Comparison of ENCODE assay signal across 8 mouse cellular contexts in the genomic region with DNA sequence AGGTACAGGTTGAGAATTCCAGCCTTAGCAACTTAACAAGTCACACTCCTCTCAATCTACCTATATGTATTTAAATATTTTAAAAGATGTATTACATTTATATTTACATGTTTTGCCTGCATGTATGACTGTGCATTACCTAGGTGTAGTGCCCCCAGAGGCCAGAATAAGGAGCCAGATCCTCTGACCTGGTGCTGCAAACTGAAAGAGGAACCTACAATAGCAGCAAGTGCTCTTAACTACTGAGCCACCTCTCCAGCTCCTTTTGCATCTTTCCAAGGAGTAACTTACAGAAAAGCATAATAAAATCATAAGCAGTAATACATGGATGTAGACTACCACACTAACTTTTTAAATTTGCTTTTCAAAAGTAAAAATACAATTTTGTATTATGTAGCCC. TPM values are rescaled to one million over a fixed set of nuclear protein-coding genes. Genes with fewer than 3 reads are reported as not detected.
DNase-seq lines count a peak whose midpoint lies in the region; ATAC-seq and TF ChIP-seq lines count a peak whose summit lies in the region.

No protein-coding gene starts in this region.

- DNase-seq in embryo, embryonic 11 days, result peak; percentile 7
- DNase-seq in embryo, embryonic 9.5 days (ENCODE audit: extremely low spot score), result no peak
- DNase-seq in G1E (ENCODE audit: low spot score), result peak; percentile 17
- peak; percentile 65 to 69 for DNase-seq in spleen, postnatal 36 days (ENCODE audit: low spot score in 2 of 2)
- no peak for DNase-seq in left cerebral cortex, adult 9 months (ENCODE audit: low spot score in 2 of 2)

- peak overlapping the region; percentile 99; the same call in 1 of the 2 replicates for H3K4me3 ChIP-seq in G1E (ENCODE audit: low read depth, low read length)
- H3K4me3 ChIP-seq in lung, embryonic 15.5 days, result peak overlapping the region; percentile 83; the same call in 1 of the 2 replicates

- peaks cover 22% of the 10 kb centered on the region for H3K36me3 ChIP-seq in G1E (replicated peaks)
- H3K36me3 ChIP-seq in lung, embryonic 15.5 days, result no peaks in the 10 kb centered on the region

- ATAC-seq in G1E (ENCODE audit: extremely low read depth, insufficient number of reproducible peaks, low FRiP score, poor library complexity, severe bottlenecking), result no peak
- ATAC-seq in hematopoietic stem cell, adult 5-6 weeks (replicated peaks in 1 of 2; ENCODE audit: insufficient read depth in 1 of 2, low FRiP score in 2 of 2, low TSS enrichment in 1 of 2, low read depth in 1 of 2, poor library complexity in 2 of 2, severe bottlenecking in 2 of 2), result peak; percentile 73 to 87
- ATAC-seq in lung, embryonic 15.5 days (ENCODE audit: borderline replicate concordance, extremely low read depth, low FRiP score, low TSS enrichment), result no peak
- no peak for ATAC-seq in activated CD4-positive, CD25-positive, alpha-beta regulatory T cell, adult 4 months

- no peaks in the 10 kb centered on the region for H3K9me3 ChIP-seq in G1E (replicated peaks)
- no peaks in the 10 kb centered on the region for H3K9me3 ChIP-seq in lung, embryonic 15.5 days

- H3K4me2 ChIP-seq in lung, embryonic 15.5 days, result peak overlapping the region; percentile 90

- no peak for TF ChIP-seq CTCF in G1E (IDR thresholded peaks at IDR 0.05; ENCODE audit: low read depth, low read length)

- no peak overlapping the region for H3K27ac ChIP-seq in lung, embryonic 15.5 days

- H3K9ac ChIP-seq in lung, embryonic 15.5 days, result no peak overlapping the region

- H3K27me3 ChIP-seq in G1E (ENCODE audit: insufficient read depth, low read length), result peaks cover 4% of the 10 kb centered on the region; the same call in 1 of the 2 replicates
- no peaks in the 10 kb centered on the region for H3K27me3 ChIP-seq in lung, embryonic 15.5 days

- peaks cover 27% of the 10 kb centered on the region for H3K4me1 ChIP-seq in G1E (ENCODE audit: insufficient read depth, low read depth, low read length)
- H3K4me1 ChIP-seq in lung, embryonic 15.5 days, result peaks cover 21% of the 10 kb centered on the region

RNA-seq across cellular contexts. Expression of a gene that starts 1.0 kb away (rescaled TPM):
- total RNA-seq in G1E (2014; fragmentation: Nextera tagmentation), result 18.0 and 30.2 TPM in 2 replicates
- 46.6 and 47.9 TPM in 2 replicates for total RNA-seq in G1E (2017)
- 26.7 and 31.6 TPM in 2 replicates for polyA plus RNA-seq in G1E (2012)
- total RNA-seq in hematopoietic stem cell, adult 5-6 weeks (2017), result 41.8 and 46.3 TPM in 2 replicates
- 29.9 and 30.5 TPM in 2 replicates for polyA plus RNA-seq in lung, embryonic 15.5 days (2015; fragmentation: Nextera tagmentation; extraction: Ambion mirVana)
- 1 to 10 TPM; 6.6 to 7.3 TPM for polyA plus RNA-seq in activated CD4-positive, CD25-positive, alpha-beta regulatory T cell, adult 4 months (2017; shearing (Covaris generic))

RNA-seq across cellular contexts. Expression of a gene that starts 1.8 kb away (rescaled TPM):
- total RNA-seq in G1E (2014; fragmentation: Nextera tagmentation) (not detected in 2 replicates), G1E (2017) (not detected in 2 replicates)
- not detected in 2 replicates for polyA plus RNA-seq in G1E (2012)
- 1.1 TPM in 1 of 2 replicates, not detected in the other for total RNA-seq in hematopoietic stem cell, adult 5-6 weeks (2017)
- polyA plus RNA-seq in lung, embryonic 15.5 days (2015; fragmentation: Nextera tagmentation; extraction: Ambion mirVana), result not detected in 2 replicates
- not detected for polyA plus RNA-seq in activated CD4-positive, CD25-positive, alpha-beta regulatory T cell, adult 4 months (2017; shearing (Covaris generic))

RNA-seq across cellular contexts. Expression of a gene that starts 17.1 kb away (rescaled TPM):
- total RNA-seq in G1E (2014; fragmentation: Nextera tagmentation), result not detected in 2 replicates
- total RNA-seq in G1E (2017), result 0.05 TPM in 1 of 2 replicates, not detected in the other
- not detected in 2 replicates for polyA plus RNA-seq in G1E (2012)
- total RNA-seq in hematopoietic stem cell, adult 5-6 weeks (2017), result not detected in 2 replicates
- 0.10 and 0.19 TPM in 2 replicates for polyA plus RNA-seq in lung, embryonic 15.5 days (2015; fragmentation: Nextera tagmentation; extraction: Ambion mirVana)
- polyA plus RNA-seq in activated CD4-positive, CD25-positive, alpha-beta regulatory T cell, adult 4 months (2017; shearing (Covaris generic)), result not detected

RNA-seq across cellular contexts. Expression of a gene that starts 50.1 kb away (rescaled TPM):
- total RNA-seq in G1E (2014; fragmentation: Nextera tagmentation) (not detected in 2 replicates), G1E (2017) (7.5 and 8.7 TPM in 2 replicates)
- not detected in 2 replicates for polyA plus RNA-seq in G1E (2012)
- total RNA-seq in hematopoietic stem cell, adult 5-6 weeks (2017), result 253 and 288 TPM in 2 replicates
- polyA plus RNA-seq in lung, embryonic 15.5 days (2015; fragmentation: Nextera tagmentation; extraction: Ambion mirVana), result 5.8 and 8.9 TPM in 2 replicates
- polyA plus RNA-seq in activated CD4-positive, CD25-positive, alpha-beta regulatory T cell, adult 4 months (2017; shearing (Covaris generic)), result 10 to 100 TPM; 20.2 to 24.3 TPM

Comparison
In these comparisons a context has a peak if more than half of its experiments do, and no peak if none do; other contexts are left out.
1. DNase-seq: peak in embryo, embryonic 11 days (single experiment), G1E (single experiment) and spleen, postnatal 36 days (2 of 2); none in embryo, embryonic 9.5 days (single experiment) and left cerebral cortex, adult 9 months (0 of 2).
2. ATAC-seq: peak in hematopoietic stem cell, adult 5-6 weeks (2 of 2); none in G1E (single experiment), lung, embryonic 15.5 days (single experiment) and activated CD4-positive, CD25-positive, alpha-beta regulatory T cell, adult 4 months (single experiment).